Mouse (Mus musculus) midbrain, embryonic 12.5 days (tissue): ENCODE measurements around the gene Slc22a6. TPM values are rescaled to one million over a fixed set of nuclear protein-coding genes. Genes with fewer than 3 reads are reported as not detected.

Experiments used
- ATAC-seq: fragments of 200-750 bp; cut with Nextera tagmentation; 2 replicates; pipeline ENCODE4 v1.8.0; 2017; ENCODE audit warnings: low read depth, moderate TSS enrichment, moderate library complexity; ENCODE audit not compliant: low FRiP score
- H3K27ac ChIP-seq: fragments of 300-500 bp; sonication (generic); replicated peaks from 2 replicates; pipeline ENCODE4 v1.5.1; 2016; ENCODE audit warnings: mild to moderate bottlenecking
- H3K27me3 ChIP-seq: fragments of 300-500 bp; sonication (generic); 2 replicates; pipeline ENCODE4 v1.6.1; 2016; ENCODE audit warnings: mild to moderate bottlenecking
- H3K36me3 ChIP-seq: fragments of 300-500 bp; sonication (generic); 2 replicates; pipeline ENCODE4 v1.6.1; 2016
- H3K4me1 ChIP-seq: fragments of 300-500 bp; sonication (generic); 2 replicates; pipeline ENCODE4 v1.6.1; 2016
- H3K4me2 ChIP-seq: fragments of 300-500 bp; sonication (generic); replicated peaks from 2 replicates; pipeline ENCODE4 v1.6.1; 2016; ENCODE audit warnings: mild to moderate bottlenecking, moderate library complexity
- H3K4me3 ChIP-seq: fragments of 300-500 bp; sonication (generic); 2 replicates; pipeline ENCODE4 v1.5.1; 2016; ENCODE audit warnings: mild to moderate bottlenecking
- H3K9ac ChIP-seq: fragments of 300-500 bp; sonication (generic); replicated peaks from 2 replicates; pipeline ENCODE4 v1.6.1; 2016; ENCODE audit warnings: mild to moderate bottlenecking, moderate library complexity
- H3K9me3 ChIP-seq: fragments of 300-500 bp; sonication (generic); 2 replicates; pipeline ENCODE4 v1.6.1; 2016; ENCODE audit warnings: mild to moderate bottlenecking
- WGBS: fragments of 180-500 bp; shearing (Covaris S2); methylation state at CpG from one replicate; pipeline ENCODE4 v1.1.7; 2016; 5-methylcytosine and 5-hydroxymethylcytosine counted together
- polyA plus RNA-seq: library from polyadenylated mRNA; unstranded; fragments of >200 nt; fragmentation: Nextera tagmentation; extraction: Ambion mirVana; gene quantifications from 2 replicates; pipeline ENCODE4 v1.2.1, GENCODE M21; 2016

Slc22a6 gene
- polyA plus RNA-seq, 1 experiment from 2014 or later: 4.2 TPM

- ATAC-seq: no peak
- no peaks in the 10 kb centered on the region for H3K27me3 ChIP-seq
- no peak within 1 kb of the TSS for H3K4me2 ChIP-seq
- 62% methylated on average over 8 of the region's 8 CpGs for WGBS
- no peak within 1 kb of the TSS for H3K4me3 ChIP-seq
- no peak within 1 kb of the TSS for H3K9ac ChIP-seq
- no peaks in the 10 kb centered on the region for H3K36me3 ChIP-seq
- peaks cover 12% of the 10 kb centered on the region for H3K4me1 ChIP-seq
- H3K9me3 ChIP-seq: no peaks in the 10 kb centered on the region
- 0 out of 2 replicates have a peak within 1 kb of the TSS, but pooled peaks have one; percentile 10 for H3K27ac ChIP-seq
Observed at GRCm38 (mm10) chr19:8590954-8591353, 26.9 kb upstream of the Slc22a6 start, which contains the start of gene Slc22a8. TSS of gene Slc22a8 (plus strand) at chr19:8591254.

- H3K4me3 ChIP-seq: no peak overlapping the region
- 79% methylated on average over 2 of the region's 2 CpGs for WGBS
- no peak overlapping the region for H3K27ac ChIP-seq
- ATAC-seq: no peak
- H3K27me3 ChIP-seq: no peaks in the 10 kb centered on the region
- H3K4me2 ChIP-seq: no peak overlapping the region
- H3K36me3 ChIP-seq: no peaks in the 10 kb centered on the region
- no peaks in the 10 kb centered on the region for H3K9me3 ChIP-seq
- peaks cover 14% of the 10 kb centered on the region for H3K4me1 ChIP-seq
- no peak overlapping the region for H3K9ac ChIP-seq
Observed at GRCm38 (mm10) chr19:8592155-8592554, 25.7 kb upstream of the Slc22a6 start.

- Histone ChIP-seq H3K9ac (no peak overlapping the region), H3K27ac (no peak overlapping the region), H3K9me3 (no peaks in the 10 kb centered on the region), H3K36me3 (no peaks in the 10 kb centered on the region), H3K4me3 (no peak overlapping the region), H3K4me2 (no peak overlapping the region), H3K4me1 (peaks cover 15% of the 10 kb centered on the region), H3K27me3 (no peaks in the 10 kb centered on the region)
- WGBS: 63% methylated on average over 6 of the region's 6 CpGs
- no peak for ATAC-seq
Observed at GRCm38 (mm10) chr19:8592873-8593408, 24.9 kb upstream of the Slc22a6 start.

GRCm38 (mm10) chr19:8593833-8594232, 24.0 kb upstream of the Slc22a6 start:
- no peaks in the 10 kb centered on the region for H3K27me3 ChIP-seq
- WGBS: 89% methylated on average over 11 of the region's 11 CpGs
- no peak overlapping the region for H3K9ac ChIP-seq
- no peak overlapping the region for H3K4me2 ChIP-seq
- H3K4me3 ChIP-seq: no peak overlapping the region
- H3K4me1 ChIP-seq: peaks cover 15% of the 10 kb centered on the region
- H3K9me3 ChIP-seq: no peaks in the 10 kb centered on the region
- ATAC-seq: no peak
- no peak overlapping the region for H3K27ac ChIP-seq
- H3K36me3 ChIP-seq: no peaks in the 10 kb centered on the region

GRCm38 (mm10) chr19:8594518-8594917, 23.3 kb upstream of the Slc22a6 start:
- H3K27me3 ChIP-seq: no peaks in the 10 kb centered on the region
- no peak overlapping the region for H3K27ac ChIP-seq
- H3K9ac ChIP-seq: no peak overlapping the region
- 0% methylated on average over 1 of the region's 1 CpGs for WGBS
- no peaks in the 10 kb centered on the region for H3K9me3 ChIP-seq
- ATAC-seq: 0 out of 2 replicates have a peak, but pooled peaks have one; percentile 38
- no peak overlapping the region for H3K4me3 ChIP-seq
- no peak overlapping the region for H3K4me2 ChIP-seq
- no peaks in the 10 kb centered on the region for H3K36me3 ChIP-seq
- H3K4me1 ChIP-seq: peaks cover 15% of the 10 kb centered on the region

GRCm38 (mm10) chr19:8597269-8597668, 20.6 kb upstream of the Slc22a6 start:
- 55% methylated on average over 4 of the region's 4 CpGs for WGBS
- Histone ChIP-seq H3K36me3 (no peaks in the 10 kb centered on the region), H3K4me1 (peaks cover 14% of the 10 kb centered on the region), H3K27ac (no peak overlapping the region), H3K9ac (no peak overlapping the region), H3K4me3 (no peak overlapping the region), H3K4me2 (no peak overlapping the region), H3K9me3 (no peaks in the 10 kb centered on the region), H3K27me3 (no peaks in the 10 kb centered on the region)
- ATAC-seq: no peak

- H3K4me3 ChIP-seq: no peak overlapping the region
- ATAC-seq: no peak
- 74% methylated on average over 2 of the region's 2 CpGs for WGBS
- H3K36me3 ChIP-seq: no peaks in the 10 kb centered on the region
- H3K4me2 ChIP-seq: no peak overlapping the region
- H3K9me3 ChIP-seq: no peaks in the 10 kb centered on the region
- peaks cover 11% of the 10 kb centered on the region for H3K4me1 ChIP-seq
- H3K27me3 ChIP-seq: no peaks in the 10 kb centered on the region
- H3K27ac ChIP-seq: no peak overlapping the region
- H3K9ac ChIP-seq: no peak overlapping the region
Observed at GRCm38 (mm10) chr19:8599229-8599628, 18.6 kb upstream of the Slc22a6 start.

- H3K4me3 ChIP-seq: no peak overlapping the region
- no peak overlapping the region for H3K9ac ChIP-seq
- 0 out of 2 replicates have a peak, but pooled peaks cover 3% of the 10 kb centered on the region for H3K4me1 ChIP-seq
- no peak overlapping the region for H3K27ac ChIP-seq
- no peak overlapping the region for H3K4me2 ChIP-seq
- no peak for ATAC-seq
- H3K9me3 ChIP-seq: no peaks in the 10 kb centered on the region
- H3K36me3 ChIP-seq: no peaks in the 10 kb centered on the region
- no peaks in the 10 kb centered on the region for H3K27me3 ChIP-seq
Observed at GRCm38 (mm10) chr19:8601922-8602321, 15.9 kb upstream of the Slc22a6 start.

- H3K36me3 ChIP-seq: no peaks in the 10 kb centered on the region
- H3K4me3 ChIP-seq: no peak overlapping the region
- ATAC-seq: no peak
- no peaks in the 10 kb centered on the region for H3K9me3 ChIP-seq
- WGBS: 62% methylated on average over 3 of the region's 3 CpGs
- H3K27ac ChIP-seq: no peak overlapping the region
- H3K9ac ChIP-seq: no peak overlapping the region
- no peaks in the 10 kb centered on the region for H3K27me3 ChIP-seq
- no peak overlapping the region for H3K4me2 ChIP-seq
- no peaks in the 10 kb centered on the region for H3K4me1 ChIP-seq
Observed at GRCm38 (mm10) chr19:8602914-8603313, 14.9 kb upstream of the Slc22a6 start.

GRCm38 (mm10) chr19:8604536-8605240, 13.2 kb upstream of the Slc22a6 start:
- no peak overlapping the region for H3K4me2 ChIP-seq
- H3K4me1 ChIP-seq: no peaks in the 10 kb centered on the region
- H3K4me3 ChIP-seq: no peak overlapping the region
- no peaks in the 10 kb centered on the region for H3K9me3 ChIP-seq
- ATAC-seq: no peak
- H3K27me3 ChIP-seq: no peaks in the 10 kb centered on the region
- H3K27ac ChIP-seq: no peak overlapping the region
- WGBS: 92% methylated on average over 8 of the region's 8 CpGs
- no peaks in the 10 kb centered on the region for H3K36me3 ChIP-seq
- no peak overlapping the region for H3K9ac ChIP-seq

- no peaks in the 10 kb centered on the region for H3K9me3 ChIP-seq
- no peak for ATAC-seq
Observed at GRCm38 (mm10) chr19:8605241-8605558, 12.6 kb upstream of the Slc22a6 start.

GRCm38 (mm10) chr19:8611358-8612123, 6.3 kb upstream of the Slc22a6 start:
- H3K27ac ChIP-seq: no peak overlapping the region
- no peaks in the 10 kb centered on the region for H3K27me3 ChIP-seq
- no peaks in the 10 kb centered on the region for H3K4me1 ChIP-seq
- no peaks in the 10 kb centered on the region for H3K9me3 ChIP-seq
- H3K36me3 ChIP-seq: no peaks in the 10 kb centered on the region
- no peak overlapping the region for H3K9ac ChIP-seq
- no peak overlapping the region for H3K4me3 ChIP-seq
- 86% methylated on average over 8 of the region's 8 CpGs for WGBS
- no peak for ATAC-seq
- H3K4me2 ChIP-seq: no peak overlapping the region

More at GRCm38 (mm10) chr19:8605241-8605558, 12.6 kb upstream of the Slc22a6 start:
- no peaks in the 10 kb centered on the region for H3K4me1 ChIP-seq
- H3K27me3 ChIP-seq: no peaks in the 10 kb centered on the region
- no peak overlapping the region for H3K4me2 ChIP-seq
- no peak overlapping the region for H3K27ac ChIP-seq
- H3K9ac ChIP-seq: no peak overlapping the region
- no peaks in the 10 kb centered on the region for H3K36me3 ChIP-seq
- no peak overlapping the region for H3K4me3 ChIP-seq
- 94% methylated on average over 3 of the region's 3 CpGs for WGBS
